Mouse (Mus musculus) CD4-positive, CD25-positive, alpha-beta regulatory T cell, adult 4 months (primary cell): ENCODE results near the gene Krtap4-1. TPM values are rescaled to one million over a fixed set of nuclear protein-coding genes. Genes with fewer than 3 reads are reported as not detected.

Experiments used
- ATAC-seq: one replicate; pipeline ENCODE4 v1.8.0; 2017
- polyA plus RNA-seq, 2 experiments: library from polyadenylated mRNA; unstranded; fragments of 100-300 nt; shearing (Covaris generic); gene quantifications; one replicate each; pipeline ENCODE4 v1.2.1; 2017

The Krtap4-1 gene
- polyA plus RNA-seq, 2 experiments from 2014 or later = not detected

- ATAC-seq = no peak
These were observed 44.8 kb downstream of the Krtap4-1 start, which contains the start of gene Krtap1-4 for GRCm38 (mm10) chr11:99583245-99583704. Krtap1-4 (minus strand) TSS chr11:99583654.

DNA sequence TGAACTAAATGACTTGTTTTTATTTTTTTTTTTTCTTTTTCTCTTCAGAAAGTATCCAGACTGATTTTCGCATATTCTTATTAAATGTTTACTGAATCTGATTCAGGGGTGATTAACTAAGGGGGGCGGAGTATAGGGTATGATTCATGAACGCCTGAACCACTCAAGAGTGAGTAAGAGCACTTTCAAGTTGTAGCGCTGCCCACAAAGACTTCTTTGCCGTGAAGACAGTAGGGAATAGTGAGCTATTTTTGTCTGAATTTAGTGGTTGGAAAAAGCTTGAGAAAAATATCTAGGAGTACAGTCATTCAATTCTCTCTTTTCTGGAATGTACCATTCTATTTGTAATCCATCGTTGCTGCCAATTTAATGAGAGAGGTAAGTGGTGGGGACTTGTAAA lies 46.5 kb downstream of the Krtap4-1 start:
- no peak for ATAC-seq

- ATAC-seq = no peak
These were observed 47.0 kb downstream of the Krtap4-1 start for GRCm38 (mm10) chr11:99581051-99581450.

GRCm38 (mm10) chr11:99580636-99581035 lies 47.4 kb downstream of the Krtap4-1 start, which contains the start of gene Krtap1-5:
Krtap1-5 (minus strand) TSS chr11:99581016.
- ATAC-seq = no peak

Other genes with a start within 250 kb of the Krtap4-1 start
- 1 to 10 TPM; 8.8 to 9.7 TPM for gene Krt10, start 238.9 kb downstream of the Krtap4-1 start, polyA plus RNA-seq
- not detected for gene Krt12, start 206.0 kb downstream of the Krtap4-1 start, polyA plus RNA-seq
- not detected for gene Krt20, start 190.1 kb downstream of the Krtap4-1 start, polyA plus RNA-seq
- gene Krt23, start 135.1 kb downstream of the Krtap4-1 start, polyA plus RNA-seq = not detected
- gene Krt39, start 106.9 kb downstream of the Krtap4-1 start, polyA plus RNA-seq = not detected
- gene Krt40, start 85.1 kb downstream of the Krtap4-1 start, polyA plus RNA-seq = not detected
- not detected for gene Krtap3-3, start 77.4 kb downstream of the Krtap4-1 start, polyA plus RNA-seq
- gene Krtap3-2, start 71.4 kb downstream of the Krtap4-1 start, polyA plus RNA-seq = not detected
- gene Gm11939, start 68.8 kb downstream of the Krtap4-1 start, polyA plus RNA-seq = not detected
- gene Krtap3-1, start 61.6 kb downstream of the Krtap4-1 start, polyA plus RNA-seq = not detected
- gene Krtap1-5, start 47.2 kb downstream of the Krtap4-1 start, polyA plus RNA-seq = not detected
- gene Krtap1-4, start 44.6 kb downstream of the Krtap4-1 start, polyA plus RNA-seq = not detected
- gene Krtap1-3, start 36.9 kb downstream of the Krtap4-1 start, polyA plus RNA-seq = not detected
- not detected for gene Krtap9-3, start 30.1 kb downstream of the Krtap4-1 start, polyA plus RNA-seq
- gene Gm11938, start 24.9 kb downstream of the Krtap4-1 start, polyA plus RNA-seq = not detected
- gene Gm11937, start 18.0 kb downstream of the Krtap4-1 start, polyA plus RNA-seq = not detected
- not detected for gene Krtap2-4, start 13.4 kb downstream of the Krtap4-1 start, polyA plus RNA-seq
- gene Gm11562, start 7.8 kb downstream of the Krtap4-1 start, polyA plus RNA-seq = not detected
- not detected for gene Krtap4-2, start 6.8 kb upstream of the Krtap4-1 start, polyA plus RNA-seq
- not detected for gene Krtap4-7, start 15.9 kb upstream of the Krtap4-1 start, polyA plus RNA-seq
- gene Gm11555, start 22.0 kb upstream of the Krtap4-1 start, polyA plus RNA-seq = not detected
- not detected for gene Gm11563, start 30.7 kb upstream of the Krtap4-1 start, polyA plus RNA-seq
- not detected for gene Krtap4-6, start 37.7 kb upstream of the Krtap4-1 start, polyA plus RNA-seq
- not detected for gene Gm14190, start 62.5 kb upstream of the Krtap4-1 start, polyA plus RNA-seq
- not detected for gene Gm14180, start 106.1 kb upstream of the Krtap4-1 start, polyA plus RNA-seq
- gene Gm11595, start 144.7 kb upstream of the Krtap4-1 start, polyA plus RNA-seq = not detected
- not detected for gene Krtap4-8, start 152.5 kb upstream of the Krtap4-1 start, polyA plus RNA-seq
- gene Krtap4-9, start 157.0 kb upstream of the Krtap4-1 start, polyA plus RNA-seq = not detected
- gene Gm11596, start 165.2 kb upstream of the Krtap4-1 start, polyA plus RNA-seq = not detected
- gene Gm11569, start 170.7 kb upstream of the Krtap4-1 start, polyA plus RNA-seq = not detected
- gene Gm11554, start 176.2 kb upstream of the Krtap4-1 start, polyA plus RNA-seq = not detected
- gene Krtap4-13, start 181.7 kb upstream of the Krtap4-1 start, polyA plus RNA-seq = not detected
- gene Gm11564, start 187.4 kb upstream of the Krtap4-1 start, polyA plus RNA-seq = not detected
- gene 2300003K06Rik, start 209.8 kb upstream of the Krtap4-1 start, polyA plus RNA-seq = not detected
- gene Krtap4-16, start 223.4 kb upstream of the Krtap4-1 start, polyA plus RNA-seq = not detected
- not detected for gene Gm11568, start 229.7 kb upstream of the Krtap4-1 start, polyA plus RNA-seq
- not detected for gene Gm11559, start 236.2 kb upstream of the Krtap4-1 start, polyA plus RNA-seq
- not detected for gene Krtap9-1, start 245.2 kb upstream of the Krtap4-1 start, polyA plus RNA-seq